Mouse (Mus musculus) cerebellum, adult 2 months (tissue): Measurements from ENCODE around the gene Trir.

ENCODE experiments used
- CTCF ChIP-seq: fragments of 200-500 bp; IDR thresholded peaks from 2 replicates; pipeline ENCODE4 v1.5.1; 2011; ENCODE audit warnings: low read depth, mild to moderate bottlenecking, control low read depth, low read length, moderate library complexity, borderline replicate concordance; ENCODE audit not compliant: insufficient read depth
- POLR2A ChIP-seq: fragments of 200-500 bp; IDR thresholded peaks from 2 replicates; pipeline ENCODE4 v1.6.1; 2011; ENCODE audit warnings: low read length, control low read depth, borderline replicate concordance; ENCODE audit not compliant: insufficient read depth

GRCm38 (mm10) chr8:85037681-85038531 is 11.3 kb downstream of the Trir start:
- TF ChIP-seq POLR2A = no peak
- no peak for TF ChIP-seq CTCF
